Mouse (Mus musculus): ENCODE measurements around the gene Lmx1a. TPM values are rescaled to one million over a fixed set of nuclear protein-coding genes. Genes with fewer than 3 reads are reported as not detected.

Lmx1a gene
- polyA plus RNA-seq, 1 experiment from 2014 or later = 5.9 TPM

DNA sequence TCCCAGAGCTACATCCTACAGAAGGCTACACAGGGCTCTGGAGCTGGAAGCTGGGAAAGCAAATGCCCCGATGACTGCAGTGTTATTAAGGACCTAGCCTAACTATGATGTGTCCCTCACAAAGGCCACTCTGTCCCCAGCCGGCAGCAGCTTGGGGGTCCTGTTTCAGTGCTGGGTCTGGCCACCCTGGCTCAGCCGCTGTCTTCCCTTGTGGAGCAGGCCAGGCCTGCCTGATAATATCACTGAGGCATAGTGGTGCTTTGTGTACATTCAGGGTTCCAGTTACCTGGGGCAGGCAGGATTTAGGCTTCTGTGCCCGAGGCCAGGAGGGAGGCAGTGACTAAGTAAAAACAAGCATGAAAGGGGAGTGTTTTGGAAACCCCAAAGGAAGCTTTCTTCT lies 188.9 kb downstream of the Lmx1a start:
- H3K36me3 ChIP-seq (ENCODE audit: control insufficient read depth, insufficient read depth, low read length) = no peaks in the 10 kb centered on the region
- no peaks in the 10 kb centered on the region for H3K27me3 ChIP-seq (ENCODE audit: control insufficient read depth, insufficient read depth, low read depth, low read length)
- H3K4me3 ChIP-seq (ENCODE audit: low read depth, low read length) = no peak overlapping the region
- ATAC-seq = no peak
- H3K9ac ChIP-seq (ENCODE audit: low read depth, low read length) = no peak overlapping the region
- H3K4me2 ChIP-seq (ENCODE audit: low read length) = no peak overlapping the region
- H3K27ac ChIP-seq (ENCODE audit: low read length) = no peak overlapping the region
- no peaks in the 10 kb centered on the region for H3K4me1 ChIP-seq (ENCODE audit: control insufficient read depth, insufficient read depth, low read length)
- WGBS = 83% methylated on average over 4 of the region's 4 CpGs
- H3K9me3 ChIP-seq (replicated peaks; ENCODE audit: control insufficient read depth, low read length, poor library complexity, severe bottlenecking) = no peaks in the 10 kb centered on the region

DNA sequence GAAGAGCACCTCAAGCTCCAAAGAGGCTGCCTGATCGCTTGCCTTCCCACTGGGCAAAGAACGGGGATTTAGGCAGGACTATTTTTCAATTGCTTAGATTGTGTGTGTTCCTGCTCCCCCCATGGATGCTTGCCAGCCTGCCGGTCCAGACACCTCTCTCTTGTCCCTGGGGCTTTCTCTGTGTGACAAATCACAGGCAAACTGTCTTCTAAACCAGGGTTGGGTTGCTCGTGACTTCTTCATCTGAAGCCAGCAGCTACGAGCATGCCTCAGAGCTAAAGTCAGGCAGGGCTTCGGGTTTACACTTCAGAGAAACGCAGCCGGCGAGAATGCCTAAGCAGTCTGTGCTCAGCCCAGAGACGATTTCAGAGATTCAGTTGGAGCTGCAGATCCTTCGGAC lies 189.3 kb downstream of the Lmx1a start:
- Histone ChIP-seq H3K4me1 (ENCODE audit: control insufficient read depth, insufficient read depth, low read length) (no peaks in the 10 kb centered on the region), H3K27ac (ENCODE audit: low read length) (no peak overlapping the region), H3K27me3 (ENCODE audit: control insufficient read depth, insufficient read depth, low read depth, low read length) (no peaks in the 10 kb centered on the region), H3K36me3 (ENCODE audit: control insufficient read depth, insufficient read depth, low read length) (no peaks in the 10 kb centered on the region), H3K4me3 (ENCODE audit: low read depth, low read length) (no peak overlapping the region), H3K9me3 (replicated peaks; ENCODE audit: control insufficient read depth, low read length, poor library complexity, severe bottlenecking) (no peaks in the 10 kb centered on the region), H3K4me2 (ENCODE audit: low read length) (no peak overlapping the region), H3K9ac (ENCODE audit: low read depth, low read length) (no peak overlapping the region)
- WGBS = 75% methylated on average over 11 of the region's 11 CpGs
- no peak for ATAC-seq

GRCm38 (mm10) chr1:167885776-167886175 lies 196.7 kb downstream of the Lmx1a start:
- no peaks in the 10 kb centered on the region for H3K9me3 ChIP-seq (replicated peaks; ENCODE audit: control insufficient read depth, low read length, poor library complexity, severe bottlenecking)
- H3K4me2 ChIP-seq (ENCODE audit: low read length) = no peak overlapping the region
- H3K36me3 ChIP-seq (ENCODE audit: control insufficient read depth, insufficient read depth, low read length) = no peaks in the 10 kb centered on the region
- no peak overlapping the region for H3K4me3 ChIP-seq (ENCODE audit: low read depth, low read length)
- 92% methylated on average over 5 of the region's 5 CpGs for WGBS
- peaks cover 4% of the 10 kb centered on the region; the same call in 1 of the 2 replicates for H3K4me1 ChIP-seq (ENCODE audit: control insufficient read depth, insufficient read depth, low read length)
- no peak overlapping the region for H3K27ac ChIP-seq (ENCODE audit: low read length)
- no peak for ATAC-seq
- no peaks in the 10 kb centered on the region for H3K27me3 ChIP-seq (ENCODE audit: control insufficient read depth, insufficient read depth, low read depth, low read length)
- H3K9ac ChIP-seq (ENCODE audit: low read depth, low read length) = no peak overlapping the region

DNA sequence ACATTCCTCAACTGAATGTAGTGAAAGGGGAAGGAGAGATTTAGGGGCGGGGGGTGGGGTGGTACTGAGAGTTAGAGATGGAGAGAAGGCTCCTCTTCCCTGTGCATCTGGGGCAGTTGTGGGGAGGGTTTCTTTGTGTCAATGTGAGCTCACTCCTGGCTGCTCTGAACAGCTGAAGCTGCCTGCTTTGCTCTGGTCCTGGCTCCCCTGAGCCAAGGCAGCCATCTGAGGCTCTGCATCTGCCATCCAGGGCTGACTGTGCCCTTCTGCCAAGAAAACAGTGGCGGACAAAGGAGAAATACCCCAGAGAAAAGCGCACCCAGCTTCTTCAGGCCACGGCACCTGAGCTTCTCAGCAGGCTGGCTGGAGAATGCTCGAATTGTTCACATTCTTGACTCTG lies 199.1 kb downstream of the Lmx1a start:
- ATAC-seq = no peak

DNA sequence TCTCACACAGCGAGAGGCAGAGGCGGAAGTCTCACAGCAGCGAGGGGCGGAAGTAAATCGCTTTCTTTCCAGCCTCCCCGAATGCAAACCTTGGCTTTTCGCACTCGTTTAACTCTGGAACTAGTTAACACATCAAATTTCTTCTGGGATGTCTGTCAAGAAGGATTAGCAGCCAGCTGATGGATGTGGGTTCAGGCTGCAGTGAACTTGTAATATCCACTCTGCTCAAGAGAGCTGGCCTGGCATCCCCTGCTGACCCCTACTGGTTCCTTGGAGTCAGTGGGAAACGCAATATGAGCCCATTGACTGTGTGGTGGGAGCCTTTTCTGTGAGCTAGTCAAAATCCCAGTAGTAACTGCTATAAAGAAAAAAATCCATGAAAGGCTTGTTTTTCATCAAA lies 199.8 kb downstream of the Lmx1a start:
- Histone ChIP-seq H3K4me2 (ENCODE audit: low read length) (peak overlapping the region; percentile 37), H3K27ac (ENCODE audit: low read length) (no peak overlapping the region), H3K27me3 (ENCODE audit: control insufficient read depth, insufficient read depth, low read depth, low read length) (no peaks in the 10 kb centered on the region), H3K9ac (ENCODE audit: low read depth, low read length) (0 out of 2 replicates have a peak overlapping the region, but pooled peaks have one; percentile 10), H3K4me3 (ENCODE audit: low read depth, low read length) (no peak overlapping the region; the same call in 1 of the 2 replicates), H3K9me3 (replicated peaks; ENCODE audit: control insufficient read depth, low read length, poor library complexity, severe bottlenecking) (no peaks in the 10 kb centered on the region), H3K4me1 (ENCODE audit: control insufficient read depth, insufficient read depth, low read length) (peaks cover 4% of the 10 kb centered on the region; the same call in 1 of the 2 replicates), H3K36me3 (ENCODE audit: control insufficient read depth, insufficient read depth, low read length) (no peaks in the 10 kb centered on the region)
- 18% methylated on average over 9 of the region's 9 CpGs for WGBS
- peak; percentile 81 for ATAC-seq

More for the DNA sequence above, 199.1 kb downstream of the Lmx1a start:
- H3K27ac ChIP-seq (ENCODE audit: low read length) = no peak overlapping the region
- H3K9ac ChIP-seq (ENCODE audit: low read depth, low read length) = no peak overlapping the region
- peak overlapping the region; percentile 37; the same call in 1 of the 2 replicates for H3K4me2 ChIP-seq (ENCODE audit: low read length)
- H3K27me3 ChIP-seq (ENCODE audit: control insufficient read depth, insufficient read depth, low read depth, low read length) = no peaks in the 10 kb centered on the region
- no peak overlapping the region for H3K4me3 ChIP-seq (ENCODE audit: low read depth, low read length)
- H3K36me3 ChIP-seq (ENCODE audit: control insufficient read depth, insufficient read depth, low read length) = no peaks in the 10 kb centered on the region
- 74% methylated on average over 5 of the region's 5 CpGs for WGBS
- H3K9me3 ChIP-seq (replicated peaks; ENCODE audit: control insufficient read depth, low read length, poor library complexity, severe bottlenecking) = no peaks in the 10 kb centered on the region
- H3K4me1 ChIP-seq (ENCODE audit: control insufficient read depth, insufficient read depth, low read length) = peaks cover 4% of the 10 kb centered on the region; the same call in 1 of the 2 replicates

DNA sequence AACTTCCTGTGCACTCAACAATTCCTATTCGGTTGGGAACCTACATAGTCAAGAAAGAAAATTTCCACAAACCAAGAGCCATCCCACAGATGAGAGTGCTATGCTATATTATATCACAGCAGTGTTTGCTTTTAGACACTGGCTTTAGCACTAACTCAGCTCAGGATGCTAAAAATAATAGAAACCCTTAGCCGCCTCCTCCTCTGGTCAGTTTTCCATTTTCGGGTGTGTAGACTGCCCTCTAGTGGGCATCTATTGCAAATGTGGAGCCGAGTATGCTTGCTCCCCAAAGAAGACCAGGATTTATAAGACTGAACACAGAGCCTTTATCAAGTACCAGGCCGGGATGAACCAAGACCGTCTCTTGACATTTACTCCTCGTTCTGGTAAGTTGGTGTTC lies 207.2 kb downstream of the Lmx1a start:
- no peak overlapping the region for H3K9ac ChIP-seq (ENCODE audit: low read depth, low read length)
- H3K27me3 ChIP-seq (ENCODE audit: control insufficient read depth, insufficient read depth, low read depth, low read length) = no peaks in the 10 kb centered on the region
- 31% methylated on average over 7 of the region's 7 CpGs for WGBS
- ATAC-seq = peak; percentile 64
- no peak overlapping the region for H3K27ac ChIP-seq (ENCODE audit: low read length)
- no peaks in the 10 kb centered on the region for H3K4me1 ChIP-seq (ENCODE audit: control insufficient read depth, insufficient read depth, low read length)
- no peaks in the 10 kb centered on the region for H3K36me3 ChIP-seq (ENCODE audit: control insufficient read depth, insufficient read depth, low read length)
- no peak overlapping the region for H3K4me3 ChIP-seq (ENCODE audit: low read depth, low read length)
- H3K4me2 ChIP-seq (ENCODE audit: low read length) = no peak overlapping the region
- no peaks in the 10 kb centered on the region for H3K9me3 ChIP-seq (replicated peaks; ENCODE audit: control insufficient read depth, low read length, poor library complexity, severe bottlenecking)

Other genes with a start within 250 kb of the Lmx1a start
- gene Lrrc52, start 222.5 kb upstream of the Lmx1a start, polyA plus RNA-seq (2015; fragmentation: Nextera tagmentation; extraction: Ambion mirVana) = not detected in 2 replicates
- gene Rxrg, start 90.9 kb upstream of the Lmx1a start, polyA plus RNA-seq (2015; fragmentation: Nextera tagmentation; extraction: Ambion mirVana) = 8.8 and 10.9 TPM in 2 replicates